9 mouse cellular contexts compared by ENCODE assay signal in genomic region chr8:95391101-95391500, GRCm38 (mm10).
"Had no signal": no experiment of that assay in that cellular context is flagged by ENCODE, and none has a peak within 500 bp of the region (broad histone marks: within the 10 kb centered on the region; RNA-seq: fewer than 3 reads in every experiment).

No protein-coding gene starts in this region.

- ATAC-seq: midbrain, embryonic 13.5 days had no signal

- H3K9ac ChIP-seq: liver, embryonic 15.5 days; midbrain, embryonic 13.5 days had no signal

- H3K36me3 ChIP-seq: limb, embryonic 10.5 days; liver, embryonic 15.5 days; midbrain, embryonic 13.5 days had no signal

- H3K4me2 ChIP-seq: liver, embryonic 11.5 days; liver, embryonic 15.5 days; midbrain, embryonic 13.5 days had no signal

- H3K27ac ChIP-seq: left cerebral cortex, adult 2 months; liver, embryonic 15.5 days; midbrain, embryonic 13.5 days had no signal

- H3K9me3 ChIP-seq: limb, embryonic 10.5 days; liver, embryonic 15.5 days; midbrain, embryonic 13.5 days had no signal

- H3K4me3 ChIP-seq: left cerebral cortex, adult 2 months; limb, embryonic 10.5 days; liver, embryonic 15.5 days; midbrain, embryonic 13.5 days had no signal

- H3K27me3 ChIP-seq: liver, embryonic 15.5 days; midbrain, embryonic 13.5 days had no signal

- DNase-seq: kidney, adult 11 months; kidney, postnatal 10 days; lung, postnatal 36 days; right cerebral cortex, postnatal 14 days had no signal
